Mouse (Mus musculus) spleen, adult 2 months (tissue): ENCODE results near the gene Cir1. TPM values are rescaled to one million over a fixed set of nuclear protein-coding genes. Genes with fewer than 3 reads are reported as not detected.

Experiments used
- DNase-seq, 2 experiments: peaks; one replicate each; pipeline versions ENCODE4 v3.0.0 to v3.0.0-alpha.2; 2012 to 2021; ENCODE audit warnings: low spot score in 2 of 2, low read depth in 1 of 2
- H3K27ac ChIP-seq: fragments of 200-500 bp; 2 replicates; pipeline ENCODE4 v1.5.1; 2012; ENCODE audit warnings: low read length, inconsistent platforms; ENCODE audit not compliant: insufficient read depth
- H3K27me3 ChIP-seq: fragments of 200-500 bp; 2 replicates; pipeline ENCODE4 v1.6.1; 2012; ENCODE audit warnings: mild to moderate bottlenecking, moderate library complexity, low read length, inconsistent platforms; ENCODE audit not compliant: control insufficient read depth, insufficient read depth
- H3K36me3 ChIP-seq: fragments of 200-500 bp; 2 replicates; pipeline ENCODE4 v1.6.1; 2012; ENCODE audit warnings: mild to moderate bottlenecking, low read length, inconsistent platforms; ENCODE audit not compliant: control insufficient read depth, insufficient read depth
- H3K4me1 ChIP-seq: fragments of 200-500 bp; 2 replicates; pipeline ENCODE4 v1.6.1; 2011; ENCODE audit warnings: inconsistent platforms; ENCODE audit not compliant: control insufficient read depth, insufficient read depth, insufficient read length
- H3K4me3 ChIP-seq: fragments of 200-500 bp; 2 replicates; pipeline ENCODE4 v1.5.1; 2011; ENCODE audit warnings: mild to moderate bottlenecking, inconsistent platforms; ENCODE audit not compliant: insufficient read depth, insufficient read length; ENCODE audit errors: extremely low read depth
- CTCF ChIP-seq: fragments of 200-500 bp; IDR thresholded peaks from 2 replicates; pipeline ENCODE4 v1.5.1; 2011; ENCODE audit warnings: mild to moderate bottlenecking, inconsistent platforms; ENCODE audit not compliant: insufficient read depth, insufficient read length, insufficient replicate concordance; ENCODE audit errors: extremely low read depth
- POLR2A ChIP-seq: fragments of 200-500 bp; IDR thresholded peaks from 2 replicates; pipeline ENCODE4 v1.6.1; 2011; ENCODE audit warnings: low read depth, low read length, inconsistent platforms
- WGBS: fragments of 180-500 bp; shearing (Covaris S2); methylation state at CpG from one replicate; pipeline ENCODE4 v1.1.7; 2018; 5-methylcytosine and 5-hydroxymethylcytosine counted together
- polyA plus RNA-seq: library from polyadenylated mRNA; depleted of rRNA; stranded (reverse); fragments of >200 nt; gene quantifications from 2 replicates; pipeline ENCODE4 v1.2.3, GENCODE M21; 2012

Gene Cir1
- polyA plus RNA-seq, 1 experiment, result 1.5 TPM

- Histone ChIP-seq H3K4me3 (no peak overlapping the region), H3K4me1 (no peaks in the 10 kb centered on the region), H3K27ac (no peak overlapping the region), H3K27me3 (no peaks in the 10 kb centered on the region), H3K36me3 (peaks cover 39% of the 10 kb centered on the region)
- 95% methylated on average over 5 of the region's 5 CpGs for WGBS
- TF ChIP-seq CTCF (no peak), POLR2A (no peak)
- DNase-seq, result no peak
Observed at GRCm38 (mm10) chr2:73304506-73304905, 8.0 kb downstream of the Cir1 start.

GRCm38 (mm10) chr2:73302722-73303121 is 9.8 kb downstream of the Cir1 start:
- Histone ChIP-seq H3K4me1 (no peaks in the 10 kb centered on the region), H3K4me3 (no peak overlapping the region), H3K36me3 (peaks cover 32% of the 10 kb centered on the region), H3K27me3 (no peaks in the 10 kb centered on the region), H3K27ac (no peak overlapping the region)
- no peak for DNase-seq
- 92% methylated on average over 9 of the region's 9 CpGs for WGBS
- TF ChIP-seq CTCF, result no peak
- TF ChIP-seq POLR2A, result no peak

GRCm38 (mm10) chr2:73301979-73302378 is 10.5 kb downstream of the Cir1 start:
- no peak for DNase-seq
- peaks cover 30% of the 10 kb centered on the region for H3K36me3 ChIP-seq
- H3K4me3 ChIP-seq, result no peak overlapping the region
- H3K27me3 ChIP-seq, result no peaks in the 10 kb centered on the region
- no peak overlapping the region for H3K27ac ChIP-seq
- 80% methylated on average over 1 of the region's 1 CpGs for WGBS
- no peaks in the 10 kb centered on the region for H3K4me1 ChIP-seq
- no peak for TF ChIP-seq POLR2A
- TF ChIP-seq CTCF, result no peak

GRCm38 (mm10) chr2:73298841-73299240 is 13.7 kb downstream of the Cir1 start:
- peaks cover 22% of the 10 kb centered on the region for H3K36me3 ChIP-seq
- H3K27me3 ChIP-seq, result no peaks in the 10 kb centered on the region
- no peaks in the 10 kb centered on the region for H3K4me1 ChIP-seq
- H3K4me3 ChIP-seq, result no peak overlapping the region
- H3K27ac ChIP-seq, result no peak overlapping the region
- TF ChIP-seq CTCF, result no peak
- TF ChIP-seq POLR2A, result no peak
- WGBS, result 88% methylated on average over 3 of the region's 3 CpGs
- no peak for DNase-seq

GRCm38 (mm10) chr2:73298154-73298553 is 14.3 kb downstream of the Cir1 start:
- H3K4me3 ChIP-seq, result no peak overlapping the region
- no peak for DNase-seq
- no peaks in the 10 kb centered on the region for H3K27me3 ChIP-seq
- H3K4me1 ChIP-seq, result no peaks in the 10 kb centered on the region
- WGBS, result 89% methylated on average over 7 of the region's 7 CpGs
- H3K36me3 ChIP-seq, result peaks cover 20% of the 10 kb centered on the region
- TF ChIP-seq CTCF, result no peak
- no peak for TF ChIP-seq POLR2A
- no peak overlapping the region for H3K27ac ChIP-seq

- TF ChIP-seq POLR2A (no peak), CTCF (no peak)
Observed at GRCm38 (mm10) chr2:73295023-73295422, 17.5 kb downstream of the Cir1 start.

GRCm38 (mm10) chr2:73291130-73291529 is 21.4 kb downstream of the Cir1 start:
- Histone ChIP-seq H3K4me1 (no peaks in the 10 kb centered on the region), H3K36me3 (peaks cover 17% of the 10 kb centered on the region), H3K27me3 (no peaks in the 10 kb centered on the region), H3K4me3 (no peak overlapping the region), H3K27ac (no peak overlapping the region)
- TF ChIP-seq POLR2A (no peak), CTCF (no peak)
- no peak for DNase-seq
- WGBS, result 95% methylated on average over 4 of the region's 4 CpGs

More at GRCm38 (mm10) chr2:73295023-73295422, 17.5 kb downstream of the Cir1 start:
- Histone ChIP-seq H3K4me1 (no peaks in the 10 kb centered on the region), H3K27ac (no peak overlapping the region), H3K4me3 (no peak overlapping the region), H3K27me3 (no peaks in the 10 kb centered on the region), H3K36me3 (peaks cover 14% of the 10 kb centered on the region)
- WGBS, result 88% methylated on average over 7 of the region's 7 CpGs
- DNase-seq, result no peak
